Mouse (Mus musculus): ENCODE results near the gene Cox20.
"Not testable (repeated sequence)": the region's sequence is repeated elsewhere in the genome, so short reads cannot be mapped to it uniquely, and the experiment has no call there.

Gene Cox20

GRCm38 (mm10) chr1:178320038-178320722 is 1.2 kb downstream of the Cox20 start:
- DNase-seq (ENCODE audit: extremely low spot score) = peak; percentile 53

GRCm38 (mm10) chr1:178320723-178321590 is 2.0 kb downstream of the Cox20 start:
- DNase-seq (ENCODE audit: extremely low spot score) = peak; percentile 44

- DNase-seq (ENCODE audit: extremely low spot score) = no peak
Observed at GRCm38 (mm10) chr1:178321730-178322357, 2.9 kb downstream of the Cox20 start.

GRCm38 (mm10) chr1:178323235-178323634 is 4.3 kb downstream of the Cox20 start:
- DNase-seq (ENCODE audit: extremely low spot score) = no peak

GRCm38 (mm10) chr1:178324568-178324967 is 5.6 kb downstream of the Cox20 start:
- DNase-seq (ENCODE audit: extremely low spot score) = no peak

GRCm38 (mm10) chr1:178326357-178326756 is 7.4 kb downstream of the Cox20 start:
- no peak for DNase-seq (ENCODE audit: extremely low spot score)

- DNase-seq (ENCODE audit: extremely low spot score) = no peak
Observed at GRCm38 (mm10) chr1:178326950-178327349, 8.0 kb downstream of the Cox20 start.

- no peak for DNase-seq (ENCODE audit: extremely low spot score)
Observed at GRCm38 (mm10) chr1:178329017-178329416, 10.1 kb downstream of the Cox20 start.

GRCm38 (mm10) chr1:178329946-178330345 is 11.0 kb downstream of the Cox20 start:
- no peak for DNase-seq (ENCODE audit: extremely low spot score)

- peak; percentile 39 for DNase-seq (ENCODE audit: extremely low spot score)
Observed at GRCm38 (mm10) chr1:178335860-178336261, 16.9 kb downstream of the Cox20 start.

GRCm38 (mm10) chr1:178336289-178336775 is 17.4 kb downstream of the Cox20 start:
- DNase-seq (ENCODE audit: extremely low spot score) = peak; percentile 94

GRCm38 (mm10) chr1:178336777-178337481 is 18.0 kb downstream of the Cox20 start:
- no peak for DNase-seq (ENCODE audit: extremely low spot score)

- peak; percentile 94 for DNase-seq (ENCODE audit: extremely low spot score)
Observed at GRCm38 (mm10) chr1:178337551-178338317, 18.8 kb downstream of the Cox20 start, which contains the start of gene Hnrnpu. Gene Hnrnpu (minus strand): TSS chr1:178337797.

GRCm38 (mm10) chr1:178338318-178338641 is 19.4 kb downstream of the Cox20 start:
- DNase-seq (ENCODE audit: extremely low spot score) = peak; percentile 52

- no peak for DNase-seq (ENCODE audit: extremely low spot score)
Observed at GRCm38 (mm10) chr1:178340213-178340612, 21.3 kb downstream of the Cox20 start.

- no peak for DNase-seq (ENCODE audit: extremely low spot score)
Observed at GRCm38 (mm10) chr1:178341435-178341834, 22.5 kb downstream of the Cox20 start.

- no peak for DNase-seq (ENCODE audit: extremely low spot score)
Observed at GRCm38 (mm10) chr1:178342063-178342462, 23.1 kb downstream of the Cox20 start.

- no peak for DNase-seq (ENCODE audit: extremely low spot score)
Observed at GRCm38 (mm10) chr1:178342612-178343011, 23.7 kb downstream of the Cox20 start.

GRCm38 (mm10) chr1:178344071-178344805 is 25.3 kb downstream of the Cox20 start:
- DNase-seq (ENCODE audit: extremely low spot score) = not testable (repeated sequence)

GRCm38 (mm10) chr1:178350792-178351191 is 31.9 kb downstream of the Cox20 start:
- DNase-seq (ENCODE audit: extremely low spot score) = no peak

Data from embryo, embryonic 9.5 days (tissue).